Comparison of ENCODE assay signal across 24 mouse cellular contexts in genomic region chr7:109460698-109461097, GRCm38 (mm10). TPM values are rescaled to one million over a fixed set of nuclear protein-coding genes. Genes with fewer than 3 reads are reported as not detected.
"Had no signal": no experiment of that assay in that cellular context is flagged by ENCODE, and none has a peak within 500 bp of the region (broad histone marks: within the 10 kb centered on the region; RNA-seq: fewer than 3 reads in every experiment).

No protein-coding gene starts in this region.

- H3K36me3 ChIP-seq: lung, embryonic 15.5 days; midbrain, embryonic 13.5 days; midbrain, embryonic 15.5 days; neural tube, embryonic 13.5 days; neural tube, embryonic 15.5 days had no signal

- ATAC-seq: liver, postnatal 0 days; lung, postnatal 0 days; midbrain, embryonic 13.5 days; midbrain, embryonic 15.5 days had no signal

- H3K27ac ChIP-seq: lung, embryonic 15.5 days; macrophage; midbrain, embryonic 13.5 days; midbrain, embryonic 15.5 days; neural tube, embryonic 13.5 days; neural tube, embryonic 15.5 days had no signal

- H3K4me1 ChIP-seq: lung, embryonic 15.5 days; midbrain, embryonic 13.5 days; midbrain, embryonic 15.5 days; neural tube, embryonic 13.5 days; neural tube, embryonic 15.5 days had no signal

- H3K4me3 ChIP-seq: lung, embryonic 15.5 days; megakaryocyte, embryonic 14.5 days; midbrain, embryonic 13.5 days; midbrain, embryonic 15.5 days; neural tube, embryonic 13.5 days; neural tube, embryonic 15.5 days had no signal

- H3K9me3 ChIP-seq: lung, embryonic 15.5 days; megakaryocyte, embryonic 14.5 days; midbrain, embryonic 13.5 days; midbrain, embryonic 15.5 days; neural tube, embryonic 13.5 days; neural tube, embryonic 15.5 days had no signal

- H3K9ac ChIP-seq: liver, postnatal 0 days; lung, embryonic 15.5 days; midbrain, embryonic 13.5 days; midbrain, embryonic 15.5 days; neural tube, embryonic 13.5 days; neural tube, embryonic 15.5 days had no signal

- DNase-seq: liver, postnatal 0 days; lung, adult 2 months; lung, postnatal 14 days; lung, postnatal 36 days; retina, postnatal 1 day; right cerebral cortex, adult 18-20 months; right cerebral cortex, postnatal 25 days; right cerebral cortex, postnatal 4 days; spleen, adult 18-20 months; thymus, adult 2 months; thymus, postnatal 25 days; thymus, postnatal 4 days had no signal

- H3K4me2 ChIP-seq: lung, embryonic 15.5 days; midbrain, embryonic 11.5 days; midbrain, embryonic 13.5 days; midbrain, embryonic 15.5 days; neural tube, embryonic 13.5 days; neural tube, embryonic 15.5 days had no signal

- H3K27me3 ChIP-seq: lung, embryonic 15.5 days; midbrain, embryonic 13.5 days; midbrain, embryonic 15.5 days; neural tube, embryonic 13.5 days; neural tube, embryonic 15.5 days had no signal

RNA-seq across cellular contexts. Expression of gene Stk33, which starts 21.8 kb away (rescaled TPM):
- total RNA-seq: megakaryocyte progenitor cell, adult 5-6 weeks; monocyte, adult 5-6 weeks had no signal
- polyA plus RNA-seq: liver, postnatal 0 days; macrophage; small intestine, adult 2 months had no signal
